Mouse (Mus musculus): ENCODE results near the gene Wnt9a.
"Not testable (repeated sequence)": the region's sequence is repeated elsewhere in the genome, so short reads cannot be mapped to it uniquely, and the experiment has no call there.

Gene Wnt9a

DNA sequence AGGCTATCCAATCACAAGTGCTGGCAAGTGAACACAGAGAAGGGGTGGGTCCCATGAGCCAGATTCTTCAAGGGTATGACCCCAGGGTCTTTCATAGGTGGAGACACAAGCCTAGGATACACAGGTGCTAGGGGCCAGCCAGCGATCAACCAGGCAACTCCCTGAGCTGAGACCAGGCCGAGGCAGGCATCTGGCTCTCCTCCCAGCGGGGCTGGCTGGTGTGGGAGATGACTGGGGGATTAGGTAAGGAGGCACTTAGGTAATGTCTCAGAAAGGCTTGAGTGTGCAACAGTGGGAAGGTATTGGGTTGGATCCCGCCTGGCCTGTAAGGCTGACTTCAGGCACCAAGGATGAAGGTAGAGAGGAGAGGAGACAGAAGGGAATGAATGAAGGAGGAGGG is 28.4 kb downstream of the Wnt9a start:
- no peak for DNase-seq (ENCODE audit: low spot score in 2 of 2)

DNA sequence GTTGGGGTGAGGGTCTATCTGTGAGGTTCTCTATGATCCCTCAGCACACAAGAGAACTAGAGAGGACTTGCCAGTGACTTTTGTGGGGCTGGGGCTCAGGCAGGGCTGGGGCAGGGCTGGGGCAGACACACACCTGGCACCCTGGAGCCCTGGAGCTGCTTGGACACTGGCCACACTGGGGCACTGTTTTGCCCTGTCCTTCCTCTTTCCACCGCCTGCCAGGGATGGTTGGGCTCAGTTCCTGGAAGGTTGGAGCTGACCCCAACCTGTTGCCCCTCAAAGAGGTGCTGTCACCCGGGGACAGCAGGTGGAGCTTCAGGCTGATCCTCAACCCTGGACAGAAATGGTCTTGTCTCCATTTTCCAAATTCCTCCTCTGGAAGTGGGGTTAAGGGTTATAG is 29.2 kb downstream of the Wnt9a start:
- no peak for DNase-seq (ENCODE audit: low spot score in 2 of 2)

DNA sequence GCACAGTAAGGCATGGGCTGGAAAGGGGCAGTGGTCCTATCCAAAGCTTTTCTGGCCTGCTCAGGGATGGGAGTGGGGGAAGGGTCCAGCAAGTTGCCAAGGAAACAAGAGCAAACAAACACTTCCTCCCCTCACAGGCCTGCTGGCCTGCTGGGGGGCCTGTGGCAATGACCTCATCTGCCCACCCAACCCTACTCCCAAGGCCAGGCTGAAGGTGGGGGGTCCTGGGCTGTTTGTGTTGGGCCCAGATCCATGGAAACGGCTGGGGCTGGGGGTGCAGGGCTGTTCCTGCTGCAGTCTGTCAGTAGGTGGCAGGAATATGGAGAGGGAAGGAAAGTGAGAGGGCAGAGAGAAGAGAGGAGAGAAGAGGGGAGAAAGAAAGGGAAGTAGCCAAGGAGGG is 29.7 kb downstream of the Wnt9a start:
- no peak for DNase-seq (ENCODE audit: low spot score in 2 of 2)

DNA sequence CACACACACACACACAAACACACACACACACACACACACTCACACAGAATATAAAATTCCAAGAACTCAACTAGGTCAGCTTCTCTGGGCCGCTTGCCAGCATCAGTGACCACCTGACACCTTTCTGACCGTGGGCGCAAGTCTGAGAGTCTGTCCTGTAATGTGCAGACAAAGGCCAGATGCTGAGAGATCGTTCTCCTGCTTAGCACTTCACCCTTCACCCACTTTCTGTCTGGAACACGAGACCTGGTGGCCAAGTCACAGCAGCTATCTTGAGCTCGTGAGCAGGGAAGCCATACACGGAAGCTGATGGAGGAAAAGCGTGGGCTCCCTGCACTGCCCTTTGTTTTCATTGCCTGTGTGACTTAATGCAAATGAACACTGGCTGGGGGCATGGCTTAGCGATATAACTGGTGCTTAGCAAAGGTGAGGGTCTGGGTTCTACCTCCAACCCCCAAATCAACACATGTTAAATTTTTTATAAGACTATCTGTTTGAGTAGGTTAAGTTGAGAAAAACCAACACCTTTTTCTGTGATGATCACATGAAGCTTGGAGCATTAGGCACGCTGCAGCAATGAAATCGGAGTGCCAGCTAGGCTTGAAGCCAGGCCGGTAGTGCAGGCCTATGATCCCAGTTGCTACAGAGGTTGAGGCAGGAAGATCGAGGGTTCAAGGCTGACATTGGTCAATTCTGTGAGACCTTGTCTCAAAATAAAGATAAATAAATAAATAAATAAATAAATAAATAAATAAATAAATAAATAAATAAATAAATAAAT is 31.4 kb downstream of the Wnt9a start:
- DNase-seq (ENCODE audit: low spot score in 2 of 2) = no peak

DNA sequence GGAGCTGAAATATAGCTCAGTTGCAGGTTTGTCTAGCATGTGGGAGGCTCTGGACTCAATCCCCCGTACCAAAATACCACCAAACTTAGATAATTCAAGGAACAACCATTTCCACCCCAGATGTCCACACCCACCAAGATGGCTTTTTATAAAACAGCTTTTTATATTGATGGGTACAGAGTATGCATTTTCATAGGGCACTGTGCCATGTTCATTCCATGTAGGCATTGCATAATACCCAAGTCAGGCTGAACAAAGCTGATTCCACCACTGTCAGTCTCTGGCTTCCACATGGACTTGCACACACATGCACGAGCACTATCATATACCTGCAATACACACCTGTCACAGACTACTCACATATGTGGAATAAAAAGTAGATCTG is 32.0 kb downstream of the Wnt9a start:
- DNase-seq (ENCODE audit: low spot score in 2 of 2) = no peak

DNA sequence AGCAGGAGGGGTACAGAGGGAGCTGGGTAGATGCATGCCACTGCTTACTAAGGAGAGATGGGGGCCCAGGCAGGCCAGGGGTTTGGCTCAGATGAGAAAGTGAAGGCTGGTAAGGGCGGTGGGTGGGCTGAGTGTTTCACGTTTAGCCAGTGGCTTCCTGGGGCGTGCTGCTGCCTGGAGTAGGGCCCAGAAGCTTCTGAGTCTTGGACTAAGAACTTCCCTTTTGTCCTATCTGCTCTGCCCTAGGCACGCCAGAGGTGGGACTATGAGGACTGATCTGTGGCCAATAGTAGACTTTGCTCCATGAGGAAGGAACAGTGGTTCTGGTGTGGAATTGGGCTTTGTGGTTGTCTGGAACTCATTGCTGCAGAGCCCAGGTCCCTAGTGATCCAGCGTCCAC is 36.2 kb downstream of the Wnt9a start:
- no peak for DNase-seq (ENCODE audit: low spot score in 2 of 2)

DNA sequence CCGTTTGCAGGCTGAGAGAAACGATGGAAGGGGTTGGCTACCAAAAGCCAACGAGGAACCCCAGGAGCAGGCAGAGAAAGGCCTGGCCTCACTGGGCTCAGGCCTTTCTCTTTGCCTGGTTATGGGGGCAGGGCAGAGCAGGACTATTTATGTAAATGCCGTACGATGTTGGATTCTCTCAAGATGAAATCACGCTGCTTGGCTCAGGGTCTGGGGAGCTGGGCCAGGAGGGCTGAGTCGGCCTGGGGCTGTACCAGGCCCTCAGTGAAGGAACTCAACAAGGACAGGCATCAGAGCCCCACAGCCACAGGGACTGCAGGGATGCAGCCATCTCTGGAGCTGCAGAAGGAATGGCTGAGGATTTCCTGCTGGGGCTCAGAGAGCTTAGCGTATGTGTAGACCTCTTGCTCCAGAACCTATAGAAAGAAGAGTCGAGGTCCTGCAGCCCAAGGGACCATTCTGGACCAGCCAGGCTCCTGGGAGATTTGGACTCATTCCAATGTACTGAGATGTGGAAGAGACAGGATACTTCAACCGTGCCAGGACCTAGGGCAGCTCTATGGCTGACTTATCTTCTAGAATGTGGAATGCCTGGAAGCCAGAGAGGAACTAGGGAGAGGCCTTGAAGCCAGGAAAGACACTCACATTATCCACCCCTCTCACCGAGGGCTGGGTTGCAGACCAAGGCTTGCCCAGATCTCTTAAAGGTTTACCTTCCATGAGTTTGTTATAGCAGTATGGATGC is 39.6 kb downstream of the Wnt9a start:
- DNase-seq (ENCODE audit: low spot score in 2 of 2) = no peak

DNA sequence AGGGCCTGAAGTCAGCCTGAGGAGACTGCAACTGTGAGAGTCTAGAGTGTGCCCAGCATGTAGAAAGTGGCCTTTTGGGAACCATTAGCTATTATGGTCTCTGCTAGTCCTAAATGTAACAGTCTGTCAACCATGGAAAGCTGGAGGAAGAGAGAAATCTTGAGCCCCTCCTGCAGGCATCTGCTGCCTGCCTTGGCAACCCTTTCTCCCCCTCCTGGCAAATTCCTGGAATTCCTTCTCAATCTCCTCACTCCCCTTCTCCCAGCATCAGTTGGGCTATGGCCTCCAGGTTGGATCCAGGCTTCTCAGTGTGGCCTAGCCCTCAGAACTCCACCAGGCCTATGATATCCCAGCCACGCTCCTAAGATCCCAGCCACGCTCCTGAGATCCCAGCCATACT is 43.6 kb downstream of the Wnt9a start:
- DNase-seq (ENCODE audit: low spot score in 2 of 2) = no peak

DNA sequence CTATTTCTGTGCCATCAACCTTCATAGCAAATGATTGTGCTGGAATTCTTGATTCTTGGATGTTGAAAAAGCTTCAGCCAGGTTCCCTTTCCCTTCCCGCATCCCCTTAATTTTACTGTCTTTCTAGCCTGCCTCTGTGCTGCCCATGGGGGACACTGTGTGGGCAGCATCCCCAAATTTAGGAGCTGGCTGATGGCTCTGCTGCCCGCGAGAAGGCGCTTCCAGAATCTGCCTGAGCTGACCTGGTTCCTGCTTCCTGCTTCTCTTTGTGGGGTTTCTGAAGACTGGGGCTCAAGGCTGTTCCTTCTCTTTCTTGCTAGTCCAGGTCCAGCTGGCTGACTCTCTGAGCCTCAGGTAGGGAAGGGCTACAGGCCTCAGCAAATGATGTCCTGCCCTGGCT is 48.1 kb downstream of the Wnt9a start:
- DNase-seq (ENCODE audit: low spot score in 2 of 2) = no peak

DNA sequence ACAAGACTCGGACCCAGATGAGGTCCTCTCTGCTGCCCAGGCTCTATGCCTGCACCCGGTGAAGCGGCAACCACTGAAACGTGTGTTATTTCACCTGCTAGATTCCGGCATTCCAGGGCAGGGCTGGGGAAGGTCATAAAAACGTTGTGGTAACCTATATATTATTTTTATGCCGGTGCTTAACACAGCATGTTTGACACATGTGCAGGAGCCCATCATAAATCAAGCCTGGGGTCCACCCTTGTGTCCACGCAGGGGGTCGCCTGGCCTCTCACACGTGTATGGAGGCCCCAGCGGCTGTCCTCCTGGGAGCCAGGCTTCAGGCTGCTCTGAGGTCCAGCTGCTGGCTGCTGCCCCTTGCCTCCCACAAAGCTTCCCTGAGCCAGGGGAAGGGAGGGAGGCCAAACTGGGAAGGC is 50.2 kb downstream of the Wnt9a start:
- DNase-seq (ENCODE audit: low spot score in 2 of 2) = no peak

DNA sequence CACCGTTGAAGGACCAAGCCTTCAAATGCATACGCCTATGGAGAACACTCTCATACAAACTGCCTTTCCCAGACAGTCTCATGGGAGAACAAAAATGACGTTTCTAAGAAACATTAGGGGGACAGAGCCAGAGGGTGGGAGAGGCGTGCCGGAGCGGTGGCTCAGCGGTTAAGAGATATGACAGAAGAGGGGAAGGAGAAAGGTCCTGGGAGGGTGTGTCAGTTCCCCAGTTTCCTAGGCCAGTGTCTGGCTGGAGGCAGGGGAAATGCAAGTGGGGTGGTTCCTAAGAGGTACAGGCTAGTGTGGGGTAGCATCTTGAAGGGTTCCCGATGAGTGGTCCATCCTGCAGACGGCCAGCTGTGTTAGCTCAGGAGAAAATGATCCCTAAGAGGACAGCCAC is 54.6 kb downstream of the Wnt9a start:
- no peak for DNase-seq (ENCODE audit: low spot score in 2 of 2)

DNA sequence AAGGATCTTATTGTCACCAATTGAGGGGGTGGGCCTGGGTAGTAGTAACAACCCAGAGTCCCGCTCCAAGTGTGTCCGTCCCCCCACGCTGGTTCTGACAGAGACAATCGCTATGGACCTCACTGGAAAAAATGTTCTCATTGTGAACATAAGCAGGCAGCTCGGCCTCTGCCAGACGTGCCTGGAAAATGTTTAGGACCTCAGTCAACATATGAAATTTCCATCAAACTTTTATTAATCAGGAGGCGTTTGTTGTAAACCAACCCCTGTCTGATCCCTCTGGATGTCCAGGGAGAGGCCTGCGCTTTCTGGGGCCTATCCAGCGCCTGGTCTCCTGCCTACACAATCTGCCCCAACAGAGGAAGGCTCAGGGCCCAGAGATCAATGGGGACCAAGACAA is 57.3 kb downstream of the Wnt9a start:
- DNase-seq (ENCODE audit: low spot score in 2 of 2) = no peak

DNA sequence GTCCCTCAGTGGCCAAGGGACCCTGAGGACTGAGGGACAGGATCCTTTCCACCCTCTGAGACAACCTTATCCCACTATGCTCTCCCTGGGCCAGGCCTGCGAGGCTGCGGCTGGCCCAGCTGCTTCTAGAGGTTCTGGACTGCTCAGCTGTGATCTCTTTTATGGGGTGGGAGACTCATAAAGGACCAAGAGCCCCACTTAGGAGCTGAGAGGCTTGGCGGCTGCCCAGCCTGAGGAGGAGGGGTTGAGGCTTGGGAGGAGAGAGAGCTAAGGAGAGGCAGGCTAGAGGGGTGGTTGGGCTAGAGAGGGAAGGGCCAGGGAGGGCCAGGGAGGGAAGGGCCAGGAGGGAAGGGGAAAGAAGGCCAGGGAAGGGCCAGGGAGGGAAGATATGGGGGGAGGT is 57.7 kb downstream of the Wnt9a start:
- no peak for DNase-seq (ENCODE audit: low spot score in 2 of 2)

DNA sequence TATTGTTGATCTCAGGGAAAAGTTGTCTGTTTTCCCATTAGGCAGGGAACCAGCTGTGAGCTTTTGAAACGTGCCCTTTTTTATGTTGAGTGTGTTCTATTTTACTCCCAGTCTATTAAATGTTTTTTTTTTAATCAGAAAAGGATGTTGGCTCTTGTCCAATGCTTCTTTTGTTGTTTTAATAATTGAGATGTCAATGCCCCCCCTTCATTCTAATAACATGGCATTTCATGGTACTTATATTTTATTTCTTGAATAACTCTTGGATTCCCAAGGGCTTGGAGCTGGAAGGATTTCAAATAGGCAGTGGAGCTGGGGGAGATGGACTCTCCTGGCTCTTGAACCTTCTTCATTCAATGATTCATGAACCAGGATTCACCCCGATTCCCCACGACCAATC is 59.3 kb downstream of the Wnt9a start:
- no peak for DNase-seq (ENCODE audit: low spot score in 2 of 2)

DNA sequence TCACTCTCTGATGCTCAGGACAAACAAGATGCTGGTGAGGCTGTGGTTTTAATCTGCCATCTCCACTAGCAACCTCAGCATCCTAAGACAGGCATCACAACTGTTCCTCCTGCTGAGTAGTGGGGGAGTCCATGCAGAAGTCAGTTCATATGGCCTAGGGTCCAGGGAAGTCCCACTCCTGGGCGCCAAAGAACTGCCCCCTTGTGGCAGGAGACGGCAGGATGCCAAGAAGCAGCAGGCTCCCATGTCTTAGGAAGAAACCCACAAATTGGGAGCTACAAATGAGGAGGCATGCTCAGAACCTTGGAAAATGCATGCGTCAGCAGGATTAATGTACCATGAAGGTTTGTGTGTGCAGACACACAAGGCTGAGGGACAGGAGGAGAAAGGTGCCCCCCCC is 59.9 kb downstream of the Wnt9a start:
- DNase-seq (ENCODE audit: low spot score in 2 of 2) = no peak

DNA sequence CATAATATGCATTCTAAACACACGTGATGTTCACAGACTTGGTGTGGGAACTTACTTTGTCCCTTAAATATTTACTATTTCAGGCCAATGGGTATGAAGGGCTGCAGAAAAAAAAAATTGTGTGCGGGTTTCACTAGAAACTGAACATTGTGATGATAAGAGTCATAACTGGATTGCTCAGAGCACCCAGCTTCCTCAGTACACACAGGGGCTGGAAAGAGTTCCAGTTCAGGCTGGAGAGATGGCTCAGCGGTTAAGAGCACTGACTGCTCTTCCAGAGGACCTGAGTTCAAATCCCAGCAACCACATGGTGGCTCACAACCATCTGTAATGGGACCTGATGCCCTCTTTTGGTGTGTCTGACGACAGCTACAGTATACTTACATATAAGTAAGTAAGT is 61.2 kb downstream of the Wnt9a start:
- DNase-seq (ENCODE audit: low spot score in 2 of 2) = not testable (repeated sequence)

DNA sequence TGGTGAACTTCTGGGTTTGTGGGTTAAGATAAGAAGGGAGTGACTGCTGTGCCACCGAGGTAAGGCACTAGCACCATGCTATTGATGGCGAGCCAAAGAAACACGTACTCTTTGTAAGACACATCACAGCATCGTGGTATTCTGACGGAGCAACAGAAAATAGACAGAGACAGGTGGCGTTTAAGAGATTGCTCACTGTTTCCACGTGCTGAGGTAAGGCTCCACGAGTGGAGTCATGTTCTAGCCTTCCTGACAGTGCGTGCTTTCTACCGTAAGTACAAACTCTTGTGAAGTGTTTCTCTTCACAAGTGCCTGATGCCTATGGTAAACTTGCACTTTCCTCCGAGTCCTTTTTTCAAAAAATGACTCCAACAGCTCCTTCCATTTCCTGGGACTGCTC is 63.1 kb downstream of the Wnt9a start:
- DNase-seq (ENCODE audit: low spot score in 2 of 2) = no peak

DNA sequence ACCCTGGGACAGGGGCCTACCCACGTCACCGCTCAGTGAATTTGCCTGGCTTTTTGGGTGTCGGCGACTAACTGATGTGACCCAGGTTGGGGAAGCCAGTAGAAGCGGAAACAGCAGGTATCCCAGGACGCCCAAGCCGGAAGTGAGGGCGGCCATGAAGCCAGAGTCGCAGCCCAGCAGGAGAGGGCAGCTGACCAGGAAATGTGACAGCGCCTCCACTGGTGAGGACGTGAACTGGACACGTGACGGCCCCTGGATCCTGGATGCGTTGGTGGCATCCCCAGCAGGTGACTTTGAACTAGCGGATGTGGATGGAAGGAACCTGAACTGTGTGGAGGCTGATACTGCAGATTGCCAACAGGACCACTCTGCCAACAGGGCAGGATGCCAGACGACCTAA is 68.7 kb downstream of the Wnt9a start, which contains the start of gene Prss38:
Gene Prss38, minus strand, starts transcription at position 183 of the 400 bp plus-strand sequence.
- no peak for DNase-seq (ENCODE audit: low spot score in 2 of 2)

DNA sequence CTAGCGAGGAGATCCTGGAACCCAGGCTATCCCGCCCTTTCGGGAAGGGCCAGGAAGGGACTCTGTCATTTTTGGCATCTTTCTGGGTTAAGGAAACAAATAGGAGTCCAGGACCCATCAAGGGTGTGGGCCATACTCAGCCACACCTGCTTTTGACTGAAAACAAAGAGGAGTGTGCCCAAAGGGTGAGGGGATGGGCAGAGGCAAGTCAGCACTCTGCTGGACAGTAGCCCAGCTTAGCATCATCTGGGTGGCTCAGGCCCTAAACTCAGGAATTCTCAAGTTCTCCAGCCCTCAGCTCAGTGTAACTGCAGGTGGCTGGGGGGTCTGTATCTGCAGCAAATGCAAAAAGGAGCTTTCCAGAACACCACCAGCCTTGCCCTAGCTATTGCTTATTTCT is 71.3 kb downstream of the Wnt9a start:
- DNase-seq (ENCODE audit: low spot score in 2 of 2) = no peak

DNA sequence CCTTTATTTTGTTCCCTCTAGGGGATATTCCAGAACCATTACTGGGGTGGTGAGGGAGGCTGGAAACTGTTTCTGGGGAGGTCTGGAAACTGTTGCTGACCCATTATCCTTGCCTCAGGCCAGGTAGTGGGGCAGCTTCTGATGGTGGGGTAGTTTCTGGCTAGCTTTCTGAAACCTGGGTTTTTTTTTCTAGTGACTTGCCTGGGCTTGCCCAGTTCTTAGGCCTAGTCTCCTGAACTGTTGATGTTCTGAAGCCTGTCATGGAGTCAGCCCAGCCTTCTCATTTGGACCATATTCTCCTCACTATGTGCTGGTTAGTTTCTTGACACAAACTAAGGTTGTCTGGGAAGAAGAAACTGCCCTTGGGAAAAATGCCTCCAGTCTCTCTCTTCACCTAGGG is 72.8 kb downstream of the Wnt9a start:
- DNase-seq (ENCODE audit: low spot score in 2 of 2) = no peak
